Mouse (Mus musculus): ENCODE data around the gene C87436.
A peak's percentile ranks its signal among the peaks of the same experiment; 100 is the strongest.

C87436 gene

GRCm38 (mm10) chr6:86431531-86431930 is 6.6 kb upstream of the C87436 start:
- no peak for DNase-seq

GRCm38 (mm10) chr6:86433696-86434095 is 4.5 kb upstream of the C87436 start:
- no peak for DNase-seq

- DNase-seq, result peak; percentile 66
Observed at GRCm38 (mm10) chr6:86437711-86438110, 463 bp upstream of the C87436 start.

- DNase-seq, result no peak
Observed at GRCm38 (mm10) chr6:86439119-86439496, 934 bp downstream of the C87436 start.

GRCm38 (mm10) chr6:86439531-86439930 is 1.4 kb downstream of the C87436 start:
- DNase-seq, result no peak

GRCm38 (mm10) chr6:86441571-86441970 is 3.4 kb downstream of the C87436 start:
- DNase-seq, result no peak

GRCm38 (mm10) chr6:86445551-86445950 is 7.4 kb downstream of the C87436 start:
- DNase-seq, result no peak

- no peak for DNase-seq
Observed at GRCm38 (mm10) chr6:86446927-86447568, 8.9 kb downstream of the C87436 start.

- no peak for DNase-seq
Observed at GRCm38 (mm10) chr6:86456727-86457126, 18.6 kb downstream of the C87436 start.

GRCm38 (mm10) chr6:86463079-86463478 is 24.9 kb downstream of the C87436 start:
- DNase-seq, result no peak

GRCm38 (mm10) chr6:86471317-86471716 is 33.1 kb downstream of the C87436 start:
- DNase-seq, result no peak

GRCm38 (mm10) chr6:86471760-86472099 is 33.6 kb downstream of the C87436 start:
- no peak for DNase-seq

GRCm38 (mm10) chr6:86472100-86472955 is 34.2 kb downstream of the C87436 start:
- DNase-seq, result peak; percentile 100

GRCm38 (mm10) chr6:86473077-86473476 is 34.9 kb downstream of the C87436 start:
- no peak for DNase-seq

GRCm38 (mm10) chr6:86474072-86474471 is 35.9 kb downstream of the C87436 start:
- no peak for DNase-seq

- peak; percentile 65 for DNase-seq
Observed at GRCm38 (mm10) chr6:86474646-86475181, 36.5 kb downstream of the C87436 start.

- no peak for DNase-seq
Observed at GRCm38 (mm10) chr6:86475462-86476167, 37.4 kb downstream of the C87436 start.

GRCm38 (mm10) chr6:86476931-86477330 is 38.8 kb downstream of the C87436 start:
- DNase-seq, result no peak

GRCm38 (mm10) chr6:86479311-86479710 is 41.1 kb downstream of the C87436 start:
- DNase-seq, result no peak

- no peak for DNase-seq
Observed at GRCm38 (mm10) chr6:86479816-86480188, 41.6 kb downstream of the C87436 start.

- peak; percentile 59 for DNase-seq
Observed at GRCm38 (mm10) chr6:86480189-86480831, 42.1 kb downstream of the C87436 start.

- DNase-seq, result no peak
Observed at GRCm38 (mm10) chr6:86481871-86482270, 43.7 kb downstream of the C87436 start.
